Mouse (Mus musculus) cerebellum, adult 11 months (tissue): ENCODE results near the gene Nemp1.

Experiments
- DNase-seq: peaks from one replicate; pipeline ENCODE4 v3.0.0; 2022

The Nemp1 gene

GRCm38 (mm10) chr10:127728437-127728836 lies 61.7 kb downstream of the Nemp1 start:
- DNase-seq: no peak

DNA sequence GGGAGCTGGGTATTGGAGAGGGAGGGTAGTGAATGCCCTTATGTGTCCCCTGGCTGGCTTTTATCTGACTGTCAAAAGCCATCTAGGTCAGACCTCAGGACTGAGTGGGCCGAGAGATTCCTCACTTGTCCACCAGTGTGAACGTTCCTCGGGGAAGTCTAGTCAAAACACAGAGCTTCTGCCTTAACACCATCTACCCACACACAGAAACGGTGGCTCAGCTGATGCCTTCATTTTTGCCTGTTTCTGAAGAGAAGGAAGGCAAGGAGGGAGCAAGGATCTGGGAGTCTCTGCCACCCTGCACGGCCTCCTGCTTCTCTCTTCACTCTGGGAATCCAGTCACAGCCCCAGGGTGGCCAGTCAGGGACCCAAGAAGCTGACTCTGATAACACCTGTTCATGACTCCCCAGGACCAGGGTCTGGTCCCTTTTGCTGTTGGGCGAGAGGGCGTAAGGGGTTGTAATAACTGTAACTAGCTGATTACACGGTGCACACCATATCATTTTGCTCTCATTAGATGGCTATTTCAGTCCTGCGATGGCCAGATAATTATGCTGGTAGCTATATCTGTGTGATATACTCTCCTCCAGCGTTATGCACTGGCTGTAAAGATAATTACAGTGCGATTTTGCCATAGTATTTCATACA lies 63.7 kb downstream of the Nemp1 start:
- no peak for DNase-seq

GRCm38 (mm10) chr10:127730933-127731310 lies 64.2 kb downstream of the Nemp1 start:
- DNase-seq: no peak

DNA sequence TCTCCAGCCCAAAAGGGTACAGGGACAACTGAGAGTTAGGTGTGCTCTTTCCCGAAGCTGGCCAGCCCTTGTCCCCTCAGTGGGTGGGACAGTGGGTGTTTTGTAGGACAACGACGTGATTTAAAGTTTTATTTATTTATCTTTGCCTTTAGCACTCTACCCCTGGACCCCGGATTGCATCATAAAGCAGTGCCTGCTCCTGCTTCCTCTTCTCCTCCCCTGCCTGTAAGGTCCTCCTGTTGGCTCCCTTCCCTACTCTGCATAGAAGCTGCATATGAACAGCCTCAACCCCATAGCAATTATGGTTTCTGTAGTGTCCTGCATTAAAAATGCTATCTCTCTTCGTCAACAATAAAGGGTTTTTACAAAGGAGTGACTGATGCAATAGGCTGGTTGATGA lies 64.7 kb downstream of the Nemp1 start:
- DNase-seq: no peak

- no peak for DNase-seq
Measured at GRCm38 (mm10) chr10:127734434-127734833, 67.7 kb downstream of the Nemp1 start.

DNA sequence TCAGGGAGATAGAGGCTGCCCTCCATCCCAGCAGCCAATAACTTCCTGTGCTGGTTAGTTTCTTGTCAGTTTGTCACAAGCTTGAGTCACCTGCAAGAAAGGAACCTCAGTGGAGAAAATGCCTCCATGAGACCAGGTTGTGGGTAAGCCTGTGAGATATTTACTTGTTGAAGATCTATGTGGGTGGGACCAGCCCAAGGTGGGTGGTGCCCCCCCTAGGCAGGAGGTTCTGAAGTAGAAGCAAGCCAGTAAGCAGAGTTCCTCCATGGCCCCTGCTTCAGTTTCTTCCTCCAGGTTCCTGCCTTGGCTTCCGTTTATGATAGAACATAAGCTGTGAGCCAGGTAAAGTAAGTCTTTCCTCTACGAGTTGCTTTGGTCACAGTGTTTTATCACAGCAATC lies 69.6 kb downstream of the Nemp1 start:
- DNase-seq: no peak

GRCm38 (mm10) chr10:127736916-127737315 lies 70.2 kb downstream of the Nemp1 start:
- no peak for DNase-seq

GRCm38 (mm10) chr10:127737552-127737951 lies 70.9 kb downstream of the Nemp1 start:
- DNase-seq: no peak

GRCm38 (mm10) chr10:127738151-127738882 lies 71.6 kb downstream of the Nemp1 start:
- no peak for DNase-seq

- DNase-seq: peak; percentile 66
Measured at GRCm38 (mm10) chr10:127739083-127739660, 72.5 kb downstream of the Nemp1 start, which contains the start of gene Zbtb39. Gene Zbtb39, plus strand, starts transcription at chr10:127739538.

DNA sequence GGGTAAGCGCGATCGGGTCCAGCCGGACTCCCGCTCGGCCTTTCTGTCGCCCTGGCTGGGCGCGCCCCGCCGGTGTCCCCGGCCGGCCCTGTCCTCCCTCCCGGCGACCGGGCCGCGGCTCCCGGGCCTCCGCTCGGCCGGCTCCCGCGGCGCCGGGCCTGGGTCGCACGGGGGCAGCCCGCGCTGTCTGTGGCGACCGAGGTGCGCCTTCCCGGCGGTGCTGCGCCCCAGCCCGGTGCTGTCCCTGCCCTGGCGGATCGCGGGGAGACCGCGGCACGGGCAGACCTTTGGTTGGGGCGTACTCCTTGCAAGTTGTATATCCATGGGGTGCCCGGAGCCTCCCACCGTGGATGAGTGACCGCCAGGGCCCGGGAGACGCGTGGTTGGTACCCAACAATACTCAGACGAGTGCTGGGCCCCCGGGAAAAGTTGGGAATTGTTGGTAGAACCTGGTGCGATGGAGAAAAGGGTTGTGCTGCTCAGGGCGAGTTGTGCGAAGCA lies 73.0 kb downstream of the Nemp1 start:
- peak; percentile 33 for DNase-seq

GRCm38 (mm10) chr10:127744661-127745060 lies 78.0 kb downstream of the Nemp1 start:
- DNase-seq: no peak

GRCm38 (mm10) chr10:127745886-127746285 lies 79.2 kb downstream of the Nemp1 start:
- DNase-seq: no peak

- DNase-seq: no peak
Measured at GRCm38 (mm10) chr10:127747254-127747653, 80.6 kb downstream of the Nemp1 start.

GRCm38 (mm10) chr10:127748847-127749612 lies 82.3 kb downstream of the Nemp1 start:
- DNase-seq: no peak

- DNase-seq: no peak
Measured at GRCm38 (mm10) chr10:127750136-127750777, 83.6 kb downstream of the Nemp1 start.
